ENCODE assay signal across 8 mouse cellular contexts in genomic region chr4:47128515-47128914, GRCm38 (mm10). TPM values are rescaled to one million over a fixed set of nuclear protein-coding genes. Genes with fewer than 3 reads are reported as not detected.
DNase-seq lines count a peak whose midpoint lies in the region; ATAC-seq lines count a peak whose summit lies in the region.

No protein-coding gene starts in this region.

- H3K4me1 ChIP-seq in midbrain, embryonic 11.5 days (ENCODE audit: control insufficient read depth, insufficient read depth, low read length): no peaks in the 10 kb centered on the region

- DNase-seq in heart, postnatal 36 days: peak; percentile 27 to 48
- no peak for DNase-seq in heart, adult 8-10 months (ENCODE audit: low spot score)
- peak; percentile 15 for DNase-seq in ES-CJ7 (ENCODE audit: low read depth, low spot score)
- peak; percentile 45 for DNase-seq in brain, adult 2 months (ENCODE audit: low read depth, low spot score)
- peak; percentile 16 to 34 for DNase-seq in layer of hippocampus, postnatal 36 days
- DNase-seq in thymus, adult 18-20 months: no peak
- DNase-seq in midbrain, embryonic 11.5 days (ENCODE audit: low spot score, missing footprints): no peak

- no peaks in the 10 kb centered on the region for H3K36me3 ChIP-seq in midbrain, embryonic 11.5 days (ENCODE audit: control insufficient read depth, insufficient read depth, low read length)

- H3K4me2 ChIP-seq in midbrain, embryonic 11.5 days: no peak overlapping the region

- H3K27me3 ChIP-seq in midbrain, embryonic 11.5 days (ENCODE audit: control insufficient read depth, insufficient read depth, low read length): no peaks in the 10 kb centered on the region

- no peaks in the 10 kb centered on the region; the same call in 1 of the 2 replicates for H3K9me3 ChIP-seq in midbrain, embryonic 11.5 days (ENCODE audit: control insufficient read depth, low read length)

- no peak for ATAC-seq in CD4-positive, CD25-positive, alpha-beta regulatory T cell, adult 4 months
- ATAC-seq in midbrain, embryonic 11.5 days (ENCODE audit: low FRiP score): no peak

- intact Hi-C loops in heart, postnatal 36 days (cut with DNase I): no loop called here

- no peak overlapping the region for H3K9ac ChIP-seq in midbrain, embryonic 11.5 days (ENCODE audit: low read length)

- no peak overlapping the region for H3K4me3 ChIP-seq in midbrain, embryonic 11.5 days (ENCODE audit: low read depth, low read length)

- no peak overlapping the region for H3K27ac ChIP-seq in midbrain, embryonic 11.5 days (ENCODE audit: low read depth, low read length)

- WGBS in midbrain, embryonic 11.5 days: 82% methylated on average over 7 of the region's 7 CpGs

RNA-seq across cellular contexts. Expression of gene Galnt12, which starts 36.8 kb away (rescaled TPM):
- under 1 TPM; 0.19 to 0.47 TPM for total RNA-seq in heart, postnatal 36 days (2021)
- total RNA-seq in heart, adult 8-10 months (2022): under 1 TPM; 0.14 to 0.44 (median 0.24) TPM
- total RNA-seq in layer of hippocampus, postnatal 36 days (2021): 1 to 10 TPM; 1.2 TPM
- 1 to 10 TPM; 5.3 to 8.7 TPM for polyA plus RNA-seq in CD4-positive, CD25-positive, alpha-beta regulatory T cell, adult 4 months (2017; shearing (Covaris generic))
- polyA plus RNA-seq in midbrain, embryonic 11.5 days (2014; fragmentation: Nextera tagmentation; extraction: Ambion mirVana): 4.6 and 6.1 TPM in 2 replicates

Comparison
In these comparisons a context has a peak if more than half of its experiments do, and no peak if none do; other contexts are left out.
1. DNase-seq: peak in heart, postnatal 36 days (2 of 2), ES-CJ7 (single experiment), brain, adult 2 months (single experiment) and layer of hippocampus, postnatal 36 days (2 of 2); none in heart, adult 8-10 months (single experiment), thymus, adult 18-20 months (0 of 2) and midbrain, embryonic 11.5 days (single experiment).